Mouse (Mus musculus) embryonic fibroblast, embryonic 13.5 days (primary cell): ENCODE measurements around the gene Crygd. TPM values are rescaled to one million over a fixed set of nuclear protein-coding genes. Genes with fewer than 3 reads are reported as not detected.

Source experiments
- H3K27ac ChIP-seq: 2 replicates; pipeline ENCODE4 v1.5.1; 2012; ENCODE audit warnings: low read length, control low read depth, inconsistent platforms; ENCODE audit not compliant: insufficient read depth
- H3K4me1 ChIP-seq: 2 replicates; pipeline ENCODE4 v1.6.1; 2011; ENCODE audit warnings: low read length; ENCODE audit not compliant: control insufficient read depth, insufficient read depth
- H3K4me3 ChIP-seq: 2 replicates; pipeline ENCODE4 v1.5.1; 2011; ENCODE audit warnings: mild to moderate bottlenecking, control low read depth, low read length; ENCODE audit not compliant: insufficient read depth
- CTCF ChIP-seq: IDR thresholded peaks from 2 replicates; pipeline ENCODE4 v1.5.1; 2011; ENCODE audit warnings: mild to moderate bottlenecking, control low read depth, low read length, moderate library complexity, borderline replicate concordance; ENCODE audit not compliant: insufficient read depth
- POLR2A ChIP-seq: IDR thresholded peaks from 2 replicates; pipeline ENCODE4 v1.6.1; 2011; ENCODE audit warnings: low read depth, mild to moderate bottlenecking, control low read depth, low read length, moderate library complexity
- polyA plus RNA-seq: library from polyadenylated mRNA; stranded (reverse); fragments of >200 nt; gene quantifications from 2 replicates; pipeline ENCODE4 v1.2.4, GENCODE M21; 2011; ENCODE audit warnings: low read depth; ENCODE audit not compliant: missing spikeins, insufficient read length

Gene Crygd
- polyA plus RNA-seq, 1 experiment: not detected

DNA sequence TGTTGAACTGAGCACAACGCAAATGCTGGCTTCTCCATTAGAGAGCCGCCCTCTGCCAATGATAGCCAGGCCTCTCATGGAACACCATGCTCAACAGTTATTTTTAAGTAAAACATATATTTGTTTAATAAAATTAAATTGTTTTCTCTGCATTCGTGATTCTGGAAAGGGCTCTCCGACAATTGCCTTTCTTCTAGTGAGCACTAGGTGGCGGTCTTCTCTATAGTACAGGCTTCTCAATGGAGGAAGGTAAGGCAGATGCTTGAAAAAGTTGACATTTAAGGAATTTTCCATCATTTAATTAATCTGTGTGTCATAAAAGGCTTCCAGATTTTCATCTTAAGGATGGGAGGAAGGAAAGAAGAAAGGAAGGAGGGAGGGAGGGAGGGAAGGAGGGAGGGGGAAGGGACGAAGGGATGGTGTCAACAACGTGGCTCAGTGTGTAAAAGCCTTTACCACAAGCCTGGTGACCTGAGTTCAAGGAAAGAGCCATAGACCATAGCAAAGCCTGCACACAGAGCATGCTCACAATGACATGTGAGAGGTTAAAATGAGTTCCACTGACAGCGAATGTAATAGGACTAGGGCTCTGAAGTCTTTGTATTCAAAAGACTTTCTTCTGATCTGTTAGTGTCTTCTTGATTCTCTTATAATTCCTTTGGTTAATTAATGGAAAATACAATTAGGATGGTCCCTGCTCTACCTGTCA lies 16.7 kb downstream of the Crygd start:
- Histone ChIP-seq H3K4me1 (no peaks in the 10 kb centered on the region), H3K4me3 (no peak overlapping the region), H3K27ac (no peak overlapping the region)
- TF ChIP-seq POLR2A (no peak), CTCF (no peak)

DNA sequence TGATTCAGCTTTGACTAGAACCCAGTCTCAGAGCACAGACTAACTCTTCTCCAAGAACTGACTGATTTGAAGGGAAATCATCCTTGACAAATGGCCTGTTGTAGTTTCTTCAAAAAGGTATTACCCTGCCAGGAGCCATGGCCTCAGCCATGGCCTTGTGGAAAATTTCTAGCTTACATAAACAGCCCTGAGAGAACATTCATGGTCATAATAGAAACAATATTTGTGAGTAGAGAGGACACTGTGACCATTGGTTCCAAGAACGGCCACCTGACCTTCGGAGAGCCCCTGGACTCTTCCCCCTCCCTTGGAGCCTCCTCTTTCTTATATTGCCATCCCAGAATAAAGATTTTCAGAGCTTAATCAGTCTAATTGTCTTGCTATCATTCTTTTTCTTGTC lies 19.8 kb downstream of the Crygd start:
- Histone ChIP-seq H3K4me3 (no peak overlapping the region), H3K4me1 (no peaks in the 10 kb centered on the region)
- TF ChIP-seq POLR2A (no peak), CTCF (no peak)

DNA sequence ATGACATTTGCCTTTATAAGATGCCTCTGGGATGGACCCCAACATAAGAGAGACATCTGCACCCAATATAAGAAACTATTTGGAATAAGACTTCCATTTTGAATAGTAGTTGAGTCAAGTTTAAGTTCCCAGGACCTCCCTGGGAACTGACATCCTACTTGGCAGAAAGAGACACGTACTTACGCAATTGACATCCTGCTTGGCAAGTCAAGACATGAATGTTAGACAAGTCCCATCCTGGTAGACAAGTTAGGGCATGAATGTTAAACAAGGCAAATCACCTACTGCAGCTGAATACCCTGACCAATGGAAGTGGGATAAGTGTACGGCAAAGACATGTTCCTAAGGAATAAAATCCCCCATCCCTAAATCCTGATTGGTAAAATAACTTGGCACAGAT lies 21.4 kb downstream of the Crygd start:
- no peaks in the 10 kb centered on the region for H3K4me1 ChIP-seq
- H3K4me3 ChIP-seq: no peak overlapping the region
- H3K27ac ChIP-seq: no peak overlapping the region
- TF ChIP-seq POLR2A (no peak), CTCF (no peak)

More for the DNA sequence above, 19.8 kb downstream of the Crygd start:
- no peak overlapping the region for H3K27ac ChIP-seq

DNA sequence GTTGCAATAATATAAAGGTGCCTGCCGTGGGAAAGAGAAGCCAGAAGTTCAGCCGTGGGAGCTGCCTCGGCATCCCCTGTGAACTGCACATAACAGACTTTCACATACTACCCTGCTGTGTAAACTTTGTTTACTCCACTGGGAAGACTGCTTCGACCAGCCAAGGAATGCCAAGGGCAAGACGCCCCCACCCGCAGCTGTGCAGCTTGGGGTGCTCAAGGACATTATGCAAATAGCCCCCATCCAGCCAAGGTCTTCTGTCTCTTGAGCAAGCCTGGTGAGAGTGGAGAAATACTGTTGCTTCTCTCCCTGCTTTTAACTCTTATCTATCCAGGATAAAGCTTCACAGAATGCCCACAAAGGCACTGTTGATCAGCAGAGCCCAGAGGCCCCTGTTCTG lies 22.4 kb downstream of the Crygd start:
- TF ChIP-seq CTCF: no peak
- TF ChIP-seq POLR2A: no peak
- Histone ChIP-seq H3K4me1 (no peaks in the 10 kb centered on the region), H3K4me3 (no peak overlapping the region), H3K27ac (no peak overlapping the region)

DNA sequence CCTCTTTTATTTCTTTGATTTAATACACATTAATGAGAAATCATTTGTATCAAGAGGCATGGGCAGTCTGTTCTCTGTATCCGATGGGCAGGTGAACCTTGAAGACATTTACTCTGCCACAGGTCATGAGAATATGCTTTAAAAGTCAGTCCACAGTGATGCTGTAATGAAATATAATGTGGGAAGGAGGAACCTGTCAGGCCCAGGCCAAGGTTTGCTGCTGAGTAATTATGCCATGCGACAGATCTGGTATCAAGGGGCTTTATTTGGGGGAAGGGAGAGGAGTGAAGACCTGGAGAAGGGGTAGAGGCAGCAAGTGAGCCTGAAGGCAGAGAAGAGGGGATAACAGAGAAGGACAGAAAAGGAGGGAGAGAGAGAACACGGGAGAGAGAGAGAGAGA lies 23.6 kb downstream of the Crygd start:
- Histone ChIP-seq H3K4me3 (no peak overlapping the region), H3K4me1 (no peaks in the 10 kb centered on the region), H3K27ac (no peak overlapping the region)
- no peak for TF ChIP-seq POLR2A
- no peak for TF ChIP-seq CTCF

DNA sequence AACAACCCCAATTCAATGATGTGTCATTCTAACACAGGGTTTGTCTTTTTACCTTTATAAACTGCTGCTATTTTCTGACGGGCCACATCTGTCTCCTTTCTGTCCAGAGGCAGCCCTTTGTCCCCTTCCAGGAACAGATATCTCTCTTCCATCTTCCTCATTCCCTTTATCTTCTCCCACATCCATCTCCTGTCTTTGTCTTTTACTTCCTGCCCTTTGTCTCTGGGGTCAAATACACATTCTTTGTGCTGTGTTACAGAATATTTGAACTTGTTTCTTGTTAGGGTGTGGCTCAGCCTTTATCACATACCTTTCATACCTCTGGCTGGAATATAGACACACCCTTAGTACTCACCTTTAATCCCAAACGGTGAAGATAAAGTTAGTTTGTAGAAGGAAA lies 25.7 kb downstream of the Crygd start:
- Histone ChIP-seq H3K4me1 (no peaks in the 10 kb centered on the region), H3K4me3 (no peak overlapping the region), H3K27ac (no peak overlapping the region)
- no peak for TF ChIP-seq POLR2A
- TF ChIP-seq CTCF: no peak

DNA sequence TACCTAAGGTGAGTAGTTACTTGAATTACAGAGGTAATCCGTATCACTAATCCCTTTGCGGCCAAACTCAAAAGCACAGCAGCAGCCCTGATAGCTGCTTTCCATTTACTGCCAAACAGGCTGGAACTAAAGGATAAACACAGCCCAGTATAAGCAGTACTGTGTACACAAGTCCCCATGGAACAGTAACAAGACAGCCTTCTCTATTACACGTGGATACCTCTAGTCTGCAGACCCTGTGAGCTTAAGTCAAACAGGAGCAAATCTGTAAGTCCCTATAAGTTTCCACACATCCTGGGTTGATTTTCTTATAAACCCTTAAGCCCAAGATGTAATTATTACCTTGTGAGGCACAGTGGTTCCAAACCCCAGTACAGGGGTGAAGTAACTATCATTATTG lies 27.7 kb downstream of the Crygd start:
- no peak for TF ChIP-seq CTCF
- Histone ChIP-seq H3K4me1 (no peaks in the 10 kb centered on the region), H3K4me3 (no peak overlapping the region), H3K27ac (no peak overlapping the region)

DNA sequence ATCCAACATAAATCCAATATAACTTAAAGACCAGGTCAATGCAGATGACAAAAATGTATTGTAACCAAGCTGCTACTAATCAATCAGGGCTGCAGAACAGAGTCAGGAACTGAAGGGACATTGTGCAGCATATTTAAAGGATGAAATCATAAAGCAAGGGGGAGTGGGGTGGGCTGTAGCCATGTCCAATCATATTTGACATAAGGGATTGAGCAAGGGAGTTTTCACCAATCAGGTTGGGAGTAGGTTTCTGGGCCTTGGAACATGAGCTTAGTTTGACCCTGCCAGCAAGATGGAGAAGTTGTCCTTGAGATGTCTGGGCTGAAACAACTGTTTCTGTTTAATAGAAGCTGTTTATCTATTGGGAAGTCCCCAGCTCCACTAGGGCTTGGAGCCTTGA lies 30.6 kb downstream of the Crygd start, which contains the start of gene Akr1cl:
TSS of gene Akr1cl (minus strand) at position 119 of the 400 bp plus-strand sequence.
- no peak for TF ChIP-seq POLR2A
- no peak for TF ChIP-seq CTCF
- Histone ChIP-seq H3K27ac (no peak within 1 kb of the TSS), H3K4me1 (no peaks in the 10 kb centered on the region), H3K4me3 (no peak within 1 kb of the TSS)

DNA sequence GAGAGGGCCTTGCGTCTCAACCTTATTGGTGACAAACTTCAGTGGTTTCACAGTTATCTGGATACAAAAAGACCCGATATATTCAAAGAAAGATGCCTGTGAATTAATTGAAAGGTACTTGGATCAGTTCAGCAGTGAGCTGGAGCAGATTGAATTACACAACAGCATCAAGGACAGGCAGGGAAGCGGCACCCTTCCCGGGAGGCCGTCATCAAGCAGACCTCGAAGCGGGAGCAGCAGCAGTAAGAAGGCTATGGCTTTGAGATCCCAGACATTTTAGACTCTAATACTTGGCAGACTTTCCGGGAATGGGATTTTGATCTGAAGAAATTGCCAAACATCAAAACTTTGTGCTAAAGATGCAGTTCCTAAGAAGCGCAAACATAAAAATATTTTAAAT lies 35.0 kb downstream of the Crygd start:
- Histone ChIP-seq H3K4me1 (no peaks in the 10 kb centered on the region), H3K27ac (no peak overlapping the region), H3K4me3 (no peak overlapping the region)
- TF ChIP-seq POLR2A: no peak
- no peak for TF ChIP-seq CTCF

DNA sequence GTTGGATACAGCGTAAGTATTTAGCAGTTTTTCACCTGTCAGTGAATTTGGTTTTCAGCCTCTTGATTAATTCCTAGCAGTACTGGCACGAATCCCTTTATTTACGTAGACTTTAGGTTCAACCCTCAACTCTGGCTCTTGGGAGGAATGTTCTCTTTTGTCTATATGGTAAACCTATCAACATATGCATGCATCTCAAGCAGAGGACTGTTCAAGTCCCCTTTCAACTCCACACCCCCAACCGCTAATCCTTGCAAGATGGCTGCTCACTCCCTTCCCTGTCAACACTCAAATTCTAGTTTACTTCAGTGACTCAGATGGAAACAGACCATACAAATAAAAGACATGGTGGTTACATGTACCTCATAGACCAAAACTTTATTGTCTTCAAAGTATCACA lies 50.5 kb downstream of the Crygd start:
- Histone ChIP-seq H3K4me3 (no peak overlapping the region), H3K4me1 (no peaks in the 10 kb centered on the region), H3K27ac (no peak overlapping the region)
- no peak for TF ChIP-seq POLR2A
- TF ChIP-seq CTCF: no peak

Other genes with a start within 250 kb of the Crygd start
- gene Plekhm3, start 106.6 kb downstream of the Crygd start, polyA plus RNA-seq: 6.5 and 8.2 TPM in 2 replicates
- not detected in 2 replicates for gene Akr1cl, start 30.7 kb downstream of the Crygd start, polyA plus RNA-seq
- not detected in 2 replicates for gene Cryge, start 12.3 kb downstream of the Crygd start, polyA plus RNA-seq
- not detected in 2 replicates for gene Crygc, start 10.2 kb upstream of the Crygd start, polyA plus RNA-seq
- not detected in 2 replicates for gene Crygb, start 18.8 kb upstream of the Crygd start, polyA plus RNA-seq
- gene Cryga, start 39.9 kb upstream of the Crygd start, polyA plus RNA-seq: not detected in 2 replicates
- gene Gm28845, start 56.1 kb upstream of the Crygd start, polyA plus RNA-seq: not detected in 2 replicates
- 0.32 TPM in 1 of 2 replicates, not detected in the other for gene D630023F18Rik, start 59.8 kb upstream of the Crygd start, polyA plus RNA-seq
- 91.9 and 106 TPM in 2 replicates for gene Idh1, start 123.0 kb upstream of the Crygd start, polyA plus RNA-seq
- 30.2 and 34.6 TPM in 2 replicates for gene Pikfyve, start 123.2 kb upstream of the Crygd start, polyA plus RNA-seq
- gene Pth2r, start 218.6 kb upstream of the Crygd start, polyA plus RNA-seq: not detected in 2 replicates